10 mouse cellular contexts compared by ENCODE assay signal in the genomic region with DNA sequence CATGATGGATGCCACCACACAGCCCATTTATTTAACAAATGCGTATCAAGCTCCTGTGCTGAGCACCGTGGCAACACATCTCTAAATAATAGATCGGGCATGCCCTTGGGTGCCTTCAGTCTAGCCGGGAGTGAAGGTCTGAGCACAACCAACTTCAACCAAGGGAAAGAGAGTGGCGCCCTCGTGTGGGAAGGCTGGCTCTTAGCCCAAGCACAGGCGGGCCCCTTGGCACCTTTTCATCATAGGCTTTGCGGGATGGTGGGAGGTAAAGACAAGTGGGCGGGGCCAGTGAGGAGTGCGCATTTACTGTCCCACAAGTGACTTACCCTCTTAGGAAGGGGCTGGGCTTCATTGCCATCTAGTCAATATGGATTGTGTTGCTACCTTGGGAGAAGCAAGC.
DNase-seq lines count a peak whose midpoint lies in the region; ATAC-seq and TF ChIP-seq lines count a peak whose summit lies in the region.
"Had no signal": no experiment of that assay in that cellular context is flagged by ENCODE, and none has a peak within 500 bp of the region (broad histone marks: within the 10 kb centered on the region; RNA-seq: fewer than 3 reads in every experiment).

No protein-coding gene starts in this region.

- peak; percentile 7 for DNase-seq in kidney, adult 2 months
- no peak for DNase-seq in kidney, adult 11 months
- peak; percentile 1 for DNase-seq in thymus, adult 2 months
- no peak for DNase-seq in thymus, adult 18-20 months
- DNase-seq in embryo, embryonic 9.5 days (ENCODE audit: extremely low spot score), result peak; percentile 17
- DNase-seq in stomach, postnatal 0 days (ENCODE audit: low spot score), result peak; percentile 17
- DNase-seq in urinary bladder, postnatal 10 days (ENCODE audit: low spot score), result no peak
- DNase-seq: lung, postnatal 10 days had no signal

- no peaks in the 10 kb centered on the region; the same call in 1 of the 2 replicates for H3K27me3 ChIP-seq in kidney, adult 2 months (replicated peaks; ENCODE audit: control insufficient read depth, insufficient read depth, low read length)
- H3K27me3 ChIP-seq in thymus, adult 2 months (ENCODE audit: control insufficient read depth, insufficient read depth, low read length), result no peaks in the 10 kb centered on the region
- no peaks in the 10 kb centered on the region for H3K27me3 ChIP-seq in stomach, postnatal 0 days (ENCODE audit: control insufficient read depth, insufficient read depth, low read length)
- H3K27me3 ChIP-seq: neural tube, embryonic 13.5 days had no signal

- no peak overlapping the region for H3K4me2 ChIP-seq in stomach, postnatal 0 days (replicated peaks; ENCODE audit: low read depth)
- H3K4me2 ChIP-seq: neural tube, embryonic 13.5 days had no signal

- TF ChIP-seq POLR2A in kidney, adult 2 months (IDR thresholded peaks at IDR 0.05; ENCODE audit: low read depth, low read length), result no peak
- no peak for TF ChIP-seq POLR2A in thymus, adult 2 months (IDR thresholded peaks at IDR 0.05; ENCODE audit: control insufficient read depth, extremely low read depth, insufficient read depth, low read length, poor library complexity)

- TF ChIP-seq CTCF in kidney, adult 2 months (conservative IDR thresholded peaks at IDR 0.05; ENCODE audit: insufficient read depth, insufficient read length, low read depth, low read length), result no peak; the same call in 1 of the 2 replicates
- no peak for TF ChIP-seq CTCF in thymus, adult 2 months (IDR thresholded peaks at IDR 0.05; ENCODE audit: borderline replicate concordance, control insufficient read depth, extremely low read depth, insufficient read depth, low read length, poor library complexity)
- TF ChIP-seq CTCF in stomach, postnatal 0 days (IDR thresholded peaks at IDR 0.05; ENCODE audit: low read depth), result peak; percentile 53

- H3K4me3 ChIP-seq in kidney, adult 2 months (ENCODE audit: insufficient read depth, low read depth, low read length), result no peak overlapping the region
- no peak overlapping the region for H3K4me3 ChIP-seq in thymus, adult 2 months (ENCODE audit: control insufficient read depth, insufficient read depth, low read length)
- H3K4me3 ChIP-seq in stomach, postnatal 0 days (ENCODE audit: low read depth, low read length), result no peak overlapping the region
- H3K4me3 ChIP-seq: neural tube, embryonic 13.5 days had no signal

- H3K9me3 ChIP-seq in stomach, postnatal 0 days (ENCODE audit: control insufficient read depth, low read length), result no peaks in the 10 kb centered on the region

- no peak for TF ChIP-seq EP300 in stomach, postnatal 0 days (optimal IDR thresholded peaks at IDR 0.05)

- H3K27ac ChIP-seq in kidney, adult 2 months (ENCODE audit: insufficient read depth, low read depth, low read length), result no peak overlapping the region
- no peak overlapping the region for H3K27ac ChIP-seq in thymus, adult 2 months (ENCODE audit: control insufficient read depth, insufficient read depth, low read length)
- H3K27ac ChIP-seq in stomach, postnatal 0 days (replicated peaks), result no peak overlapping the region
- H3K27ac ChIP-seq: neural tube, embryonic 13.5 days had no signal

- H3K9ac ChIP-seq in stomach, postnatal 0 days (ENCODE audit: low read length), result no peak overlapping the region
- H3K9ac ChIP-seq: neural tube, embryonic 13.5 days had no signal

- H3K36me3 ChIP-seq in kidney, adult 2 months (ENCODE audit: control insufficient read depth, insufficient read depth, low read length), result no peaks in the 10 kb centered on the region
- no peaks in the 10 kb centered on the region for H3K36me3 ChIP-seq in thymus, adult 2 months (ENCODE audit: control insufficient read depth, insufficient read depth, low read length)
- no peaks in the 10 kb centered on the region for H3K36me3 ChIP-seq in stomach, postnatal 0 days (ENCODE audit: control insufficient read depth, insufficient read depth, low read length)
- H3K36me3 ChIP-seq: neural tube, embryonic 13.5 days had no signal

- ATAC-seq in stomach, postnatal 0 days (ENCODE audit: low FRiP score, low TSS enrichment), result no peak
- no peak for ATAC-seq in erythroblast, adult 5-6 weeks (replicated peaks; ENCODE audit: low FRiP score, poor library complexity, severe bottlenecking)

- H3K4me1 ChIP-seq in kidney, adult 2 months (ENCODE audit: control insufficient read depth, insufficient read depth, low read length), result no peaks in the 10 kb centered on the region
- H3K4me1 ChIP-seq in thymus, adult 2 months (replicated peaks; ENCODE audit: control insufficient read depth, insufficient read depth, low read length), result no peaks in the 10 kb centered on the region
- no peaks in the 10 kb centered on the region for H3K4me1 ChIP-seq in stomach, postnatal 0 days (replicated peaks; ENCODE audit: control insufficient read depth, insufficient read depth)
- H3K4me1 ChIP-seq: neural tube, embryonic 13.5 days had no signal

- WGBS in kidney, adult 2 months, result 23% methylated on average over 10 of the region's 10 CpGs
- WGBS in thymus, adult 2 months, result 34% methylated on average over 10 of the region's 10 CpGs
- WGBS in stomach, postnatal 0 days, result 24% methylated on average over 10 of the region's 10 CpGs

Comparison
In these comparisons a context has a peak if more than half of its experiments do, and no peak if none do; other contexts are left out.
1. DNase-seq: peak in kidney, adult 2 months (single experiment), thymus, adult 2 months (single experiment), embryo, embryonic 9.5 days (single experiment) and stomach, postnatal 0 days (single experiment); none in kidney, adult 11 months (single experiment), thymus, adult 18-20 months (0 of 2) and urinary bladder, postnatal 10 days (single experiment).